Mouse (Mus musculus) cerebellum, postnatal 14 days (tissue): ENCODE measurements around the gene Cgnl1.
"Not testable (repeated sequence)": the region's sequence is repeated elsewhere in the genome, so short reads cannot be mapped to it uniquely, and the experiment has no call there.

Experiments
- DNase-seq, 2 experiments: peaks; one replicate each; pipeline ENCODE4 v3.0.0; 2021; ENCODE audit warnings: mixed read lengths in 2 of 2

The Cgnl1 gene

DNA sequence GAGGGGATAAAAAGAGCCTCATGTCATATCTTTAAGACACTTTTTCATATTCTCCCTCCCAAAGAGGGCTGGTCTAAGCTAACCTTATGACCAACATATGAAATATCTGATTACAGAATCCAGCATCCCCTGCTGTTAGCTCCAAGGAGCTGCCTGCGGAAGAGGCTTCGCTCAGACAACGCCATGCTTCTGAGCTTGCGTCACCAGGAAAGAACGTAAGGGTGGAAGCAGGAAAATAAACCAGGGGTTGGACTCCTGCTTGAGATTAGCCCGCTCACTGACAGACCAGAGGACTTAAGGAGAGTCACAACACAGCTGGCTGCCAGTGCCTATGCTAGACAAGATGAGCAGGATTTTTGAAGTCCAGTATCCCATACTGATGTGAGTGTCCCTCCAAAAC lies 105.0 kb downstream of the Cgnl1 start:
- no peak for DNase-seq

GRCm38 (mm10) chr9:71665493-71665892 lies 105.9 kb downstream of the Cgnl1 start:
- no peak for DNase-seq

DNA sequence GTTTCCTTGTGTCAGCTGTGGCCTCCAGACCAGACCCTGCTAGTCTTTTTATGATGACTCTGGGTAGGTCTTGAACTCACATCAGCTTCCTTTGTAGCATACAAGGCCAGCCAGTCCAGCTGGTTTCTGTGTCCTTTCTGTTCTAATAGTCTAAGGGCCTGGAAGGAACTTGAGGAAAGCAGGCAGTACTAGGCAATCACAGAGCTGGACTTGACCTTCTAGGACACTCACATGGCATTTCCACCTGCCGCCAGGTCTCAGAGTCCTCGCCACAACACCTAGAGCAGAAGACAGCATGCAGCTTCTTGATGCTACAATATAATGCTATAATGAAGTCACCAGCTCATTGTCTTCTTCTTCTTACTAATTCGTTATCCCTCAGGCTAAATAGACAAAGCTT lies 106.5 kb downstream of the Cgnl1 start:
- no peak for DNase-seq

DNA sequence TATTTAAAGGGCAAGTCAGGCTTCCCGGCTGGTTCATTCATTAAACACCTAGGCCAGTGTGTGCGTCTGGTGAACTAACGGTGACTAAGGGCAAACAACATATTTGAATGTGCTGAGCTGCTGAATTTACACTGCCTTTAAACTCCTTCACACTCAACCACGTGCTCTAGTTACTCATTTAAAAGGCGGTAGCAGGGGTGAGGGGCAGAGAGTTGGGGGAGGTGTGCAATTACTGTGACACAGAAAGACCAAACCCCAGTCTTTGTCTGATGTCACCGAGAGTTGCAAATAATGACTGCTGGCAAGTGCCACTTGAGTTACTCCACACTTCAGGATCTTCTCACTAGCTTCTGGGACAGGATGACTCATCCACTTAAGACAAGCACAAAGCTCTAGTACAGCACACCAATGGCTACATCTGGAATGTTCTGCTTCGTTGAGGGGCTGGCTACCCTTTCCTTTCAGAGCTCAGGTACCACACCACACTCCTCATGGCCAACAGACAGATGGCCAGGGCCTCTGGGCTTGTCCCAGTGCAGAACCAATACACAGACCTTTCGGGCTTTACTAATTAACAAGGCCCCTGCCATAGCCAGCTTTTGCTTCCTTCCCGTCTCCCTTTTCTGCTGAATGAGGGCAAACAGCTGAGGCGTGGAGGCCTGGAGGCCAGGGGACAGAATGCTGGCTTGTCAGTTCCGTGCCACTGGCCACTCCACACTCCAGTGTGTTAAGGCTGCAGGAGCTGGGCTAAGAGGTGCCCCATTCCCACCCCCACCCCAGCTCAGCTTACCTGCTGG lies 107.8 kb downstream of the Cgnl1 start:
- no peak for DNase-seq

GRCm38 (mm10) chr9:71660540-71660939 lies 110.9 kb downstream of the Cgnl1 start:
- DNase-seq = no peak

DNA sequence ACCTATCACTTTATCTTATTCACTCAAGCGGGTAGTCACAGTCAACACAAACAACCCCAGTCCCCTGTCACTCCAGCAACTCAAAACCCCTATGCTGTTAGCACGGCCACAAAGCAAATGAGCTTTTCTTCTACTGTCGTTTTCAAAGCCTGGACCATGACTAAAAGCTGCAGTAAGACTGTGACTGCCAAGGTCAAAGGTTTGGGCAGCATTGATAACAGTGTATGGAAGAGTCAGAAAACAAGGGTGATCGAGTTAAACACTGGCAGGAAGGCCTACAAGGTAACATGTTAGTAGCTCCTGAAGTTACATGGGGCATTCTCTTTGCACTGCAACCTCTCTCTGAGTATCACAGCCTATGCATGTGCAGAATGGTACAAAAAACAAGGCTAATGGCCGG lies 111.7 kb downstream of the Cgnl1 start:
- DNase-seq = no peak

DNA sequence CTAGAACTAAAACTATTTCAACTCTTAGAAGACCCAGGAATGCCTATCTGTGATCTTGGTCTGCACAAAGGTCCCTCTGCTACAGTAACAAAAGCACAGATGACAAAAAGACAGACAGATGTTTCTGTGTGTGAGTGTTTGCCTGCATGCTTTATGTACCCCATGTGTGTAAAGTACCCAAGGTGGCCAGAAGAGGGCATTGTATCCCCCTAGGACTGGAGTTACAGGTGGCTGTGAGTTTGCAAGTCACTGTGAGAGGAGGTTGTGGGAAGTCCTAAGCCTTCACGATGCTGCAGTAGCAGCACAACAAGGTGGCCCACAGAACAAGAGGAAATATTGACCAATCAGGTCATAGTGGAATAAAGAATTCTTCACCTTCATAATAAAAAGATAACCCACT lies 114.2 kb downstream of the Cgnl1 start:
- no peak for DNase-seq

DNA sequence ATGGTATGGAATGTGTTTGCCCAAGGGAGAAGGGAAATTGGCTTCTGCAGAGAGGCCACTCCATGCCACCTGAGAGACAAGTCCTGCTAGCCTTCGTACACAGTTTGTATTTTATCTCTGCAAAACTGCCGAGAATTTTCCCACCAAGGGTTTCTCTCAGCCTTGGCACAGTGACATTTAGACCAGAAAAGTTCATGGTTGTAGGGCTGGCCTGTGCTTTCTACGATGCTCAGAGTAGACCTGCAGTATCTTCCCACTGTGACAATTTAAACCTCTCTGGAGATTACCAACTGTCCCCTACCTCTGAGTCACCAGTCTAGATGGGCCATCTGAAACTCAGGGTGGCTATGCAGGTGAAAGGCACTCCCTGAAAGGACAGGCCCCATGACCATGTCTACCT lies 116.5 kb downstream of the Cgnl1 start:
- DNase-seq = no peak

DNA sequence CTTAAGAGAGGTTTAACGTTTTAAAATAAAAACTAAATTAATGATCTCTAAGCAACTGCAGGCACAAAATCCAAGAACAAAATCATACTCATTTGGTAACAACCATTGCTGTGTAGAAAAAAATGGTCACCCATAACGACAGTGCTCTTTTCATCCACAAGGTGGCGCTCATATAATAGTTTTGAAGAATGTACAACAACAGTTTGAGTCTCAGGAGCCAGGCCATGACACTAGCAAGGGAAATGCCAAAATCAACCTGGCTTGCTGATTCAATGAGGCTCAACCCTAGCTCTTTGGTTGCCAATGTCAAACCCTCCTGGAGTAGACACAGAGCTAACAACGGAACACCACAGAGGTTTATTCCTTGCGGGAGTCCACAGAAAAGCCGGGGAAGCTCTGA lies 125.3 kb downstream of the Cgnl1 start:
- DNase-seq = peak; percentile 90 to 92

GRCm38 (mm10) chr9:71643611-71644010 lies 127.8 kb downstream of the Cgnl1 start:
- no peak for DNase-seq

DNA sequence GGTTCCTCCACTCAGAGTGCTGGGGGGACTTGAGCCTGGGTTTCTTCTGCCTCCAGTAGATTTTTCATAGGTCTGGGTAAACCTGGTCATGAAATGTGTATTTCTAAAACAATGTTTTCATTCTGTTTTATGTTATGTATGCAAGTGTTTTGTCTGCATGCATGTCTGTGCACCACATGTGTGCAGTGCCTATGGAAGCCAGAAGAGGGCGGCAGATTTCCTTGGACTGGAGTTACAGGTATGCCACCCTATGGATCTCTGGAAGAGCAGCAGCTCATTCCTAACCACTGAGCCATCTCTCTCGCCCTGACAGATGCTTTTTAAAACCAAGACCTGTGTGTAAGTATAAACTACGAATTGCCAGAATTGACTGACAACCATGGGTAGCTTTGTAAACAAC lies 129.1 kb downstream of the Cgnl1 start:
- DNase-seq = no peak

- no peak for DNase-seq
Measured at GRCm38 (mm10) chr9:71640361-71640927, 131.0 kb downstream of the Cgnl1 start.

DNA sequence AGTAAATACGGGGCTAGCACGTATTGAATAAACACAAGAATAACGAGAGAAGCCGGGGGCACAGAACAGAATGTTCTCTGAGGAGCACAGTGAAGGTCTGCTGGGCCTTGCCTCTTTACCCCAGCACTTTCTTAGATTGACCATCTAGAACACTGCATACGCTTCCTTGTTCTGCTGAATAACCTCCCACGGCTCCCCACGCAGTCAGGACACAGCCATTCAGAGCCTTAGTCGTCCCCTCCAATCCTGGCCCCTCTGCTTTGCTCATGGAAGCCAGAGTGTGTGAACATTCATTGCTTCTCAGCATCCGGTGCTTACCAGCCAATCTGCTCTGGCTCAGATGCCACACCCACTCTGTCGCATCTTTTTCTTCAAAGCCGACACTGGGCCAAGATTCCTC lies 133.2 kb downstream of the Cgnl1 start:
- no peak for DNase-seq

DNA sequence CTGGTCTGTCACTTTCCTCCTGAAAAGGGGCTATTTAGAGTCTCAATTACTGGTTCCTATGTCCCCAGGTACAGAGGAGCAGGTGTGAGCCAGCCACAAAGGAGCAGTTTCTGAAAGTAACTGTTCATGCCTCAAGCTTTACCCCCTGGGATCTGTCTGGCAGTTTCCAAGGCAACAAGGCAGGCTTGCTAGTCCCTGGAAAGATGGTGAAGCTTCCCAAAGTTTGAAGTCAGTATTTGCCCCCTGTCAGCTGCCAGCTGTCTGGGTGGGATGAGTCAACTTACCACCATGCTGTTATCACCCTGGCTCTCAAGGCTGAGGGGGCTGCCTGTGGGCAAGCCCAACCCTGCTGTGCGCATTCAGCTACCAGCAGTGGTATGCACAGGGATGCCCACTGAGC lies 134.5 kb downstream of the Cgnl1 start:
- no peak for DNase-seq

- no peak for DNase-seq
Measured at GRCm38 (mm10) chr9:71635627-71636026, 135.8 kb downstream of the Cgnl1 start.

GRCm38 (mm10) chr9:71634916-71635315 lies 136.5 kb downstream of the Cgnl1 start:
- no peak for DNase-seq

DNA sequence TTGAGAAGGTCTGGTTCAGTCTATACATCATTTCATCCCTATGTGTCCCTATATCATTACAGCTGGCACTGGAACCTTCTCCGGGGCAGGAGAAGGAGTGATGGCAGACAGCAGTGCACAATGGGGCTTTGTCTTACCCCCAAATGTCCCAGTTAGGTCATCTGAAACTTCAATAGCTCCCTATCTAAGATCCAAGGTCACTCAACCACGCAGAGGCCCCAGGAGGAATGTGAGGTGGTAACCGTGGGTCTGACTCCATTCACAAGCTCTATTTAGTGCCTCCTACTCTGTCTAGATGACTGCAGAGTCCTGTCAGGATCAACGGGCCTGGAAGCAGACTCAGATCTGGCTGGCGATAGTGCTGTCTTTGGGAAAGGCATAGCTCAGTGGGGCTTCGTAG lies 142.5 kb downstream of the Cgnl1 start:
- no peak for DNase-seq

DNA sequence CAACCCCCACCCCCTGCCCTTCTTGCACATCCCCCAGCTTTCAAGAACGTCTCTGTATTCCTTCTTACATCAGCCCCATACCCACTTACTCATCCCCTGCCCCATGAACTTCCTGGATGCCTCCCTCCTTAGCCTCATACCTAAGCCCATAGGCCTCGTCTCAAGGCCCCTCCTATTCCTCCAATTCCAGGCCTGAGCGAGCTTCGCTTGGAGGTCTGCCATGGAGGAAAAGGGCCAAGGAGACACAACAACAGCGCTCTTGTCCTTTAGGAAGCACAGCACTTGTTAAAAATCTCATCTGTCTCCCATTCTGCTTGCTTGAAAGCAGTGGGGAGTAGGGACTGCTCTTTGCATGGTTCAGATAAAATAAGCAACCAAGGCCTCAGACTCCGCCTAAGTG lies 143.1 kb downstream of the Cgnl1 start:
- peak in 1 of 2 experiments; percentile 34 for DNase-seq

GRCm38 (mm10) chr9:71625961-71626360 lies 145.4 kb downstream of the Cgnl1 start:
- DNase-seq = no peak

DNA sequence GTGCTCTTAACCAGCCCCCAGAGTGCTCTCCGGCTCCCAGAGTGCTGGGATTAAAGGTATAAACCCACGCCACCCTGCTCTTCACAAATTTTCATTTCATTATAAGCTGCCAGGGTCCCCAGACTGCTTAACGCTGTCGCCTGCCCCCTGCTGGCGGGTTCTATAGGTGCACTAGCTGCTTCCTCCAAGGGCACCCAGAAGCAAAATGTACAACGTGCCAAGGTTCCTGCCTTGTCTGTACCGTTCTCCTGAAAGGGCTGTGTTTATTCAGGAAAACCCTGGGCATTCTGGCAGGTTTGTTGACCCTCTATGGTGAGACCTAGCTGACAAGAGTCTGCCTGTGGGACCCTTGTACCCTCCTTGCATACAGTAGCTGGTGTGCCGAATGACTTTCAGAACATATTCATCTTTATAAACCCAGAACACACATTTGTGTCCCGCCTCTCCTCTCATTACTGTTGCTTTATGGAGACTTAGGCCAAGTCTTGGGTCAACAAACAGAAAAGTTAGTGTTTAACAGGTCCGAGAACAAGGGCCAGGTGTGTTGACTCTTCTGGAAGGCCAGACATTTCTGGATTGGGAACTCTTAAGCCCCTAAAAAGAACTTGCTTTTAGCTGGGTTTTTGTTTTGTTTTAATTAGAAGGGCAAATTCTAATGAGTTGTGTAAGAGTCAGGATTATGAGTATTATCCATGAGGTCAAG lies 146.5 kb downstream of the Cgnl1 start:
- DNase-seq = peak; percentile 64 to 83

DNA sequence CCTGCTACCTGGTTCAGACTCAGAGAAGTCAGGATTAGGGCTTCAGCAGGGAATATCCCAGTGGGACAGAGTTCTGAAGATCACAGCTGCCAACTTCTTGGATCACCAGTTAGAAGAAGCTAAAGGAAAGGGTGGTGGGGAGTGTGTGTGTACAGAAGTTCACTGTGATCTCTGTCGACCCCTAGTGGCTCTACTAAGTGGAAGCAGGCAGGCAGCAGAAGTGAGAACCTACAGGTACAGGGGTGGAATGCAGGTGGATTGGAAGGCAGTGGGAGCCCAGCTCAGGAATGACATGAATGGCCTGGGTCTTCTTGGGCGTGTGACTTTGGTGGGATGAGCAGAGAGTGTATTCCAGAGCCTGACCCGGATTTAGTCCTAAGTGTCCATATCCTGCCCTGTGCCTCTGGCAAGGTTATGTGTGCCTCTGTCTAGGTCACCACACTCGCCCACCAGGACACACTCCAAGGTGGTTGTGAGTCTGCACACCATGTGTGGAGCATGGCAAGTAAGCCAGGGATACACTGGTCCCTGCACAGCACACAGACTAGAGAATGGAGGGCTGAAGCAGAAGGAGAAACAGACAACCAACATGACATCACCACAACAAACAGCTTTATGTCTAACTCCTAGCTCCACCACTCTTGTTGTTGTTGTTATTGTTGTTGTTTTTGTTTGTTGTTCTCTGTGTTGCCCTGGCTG lies 147.4 kb downstream of the Cgnl1 start:
- peak; percentile 47 to 56 for DNase-seq

DNA sequence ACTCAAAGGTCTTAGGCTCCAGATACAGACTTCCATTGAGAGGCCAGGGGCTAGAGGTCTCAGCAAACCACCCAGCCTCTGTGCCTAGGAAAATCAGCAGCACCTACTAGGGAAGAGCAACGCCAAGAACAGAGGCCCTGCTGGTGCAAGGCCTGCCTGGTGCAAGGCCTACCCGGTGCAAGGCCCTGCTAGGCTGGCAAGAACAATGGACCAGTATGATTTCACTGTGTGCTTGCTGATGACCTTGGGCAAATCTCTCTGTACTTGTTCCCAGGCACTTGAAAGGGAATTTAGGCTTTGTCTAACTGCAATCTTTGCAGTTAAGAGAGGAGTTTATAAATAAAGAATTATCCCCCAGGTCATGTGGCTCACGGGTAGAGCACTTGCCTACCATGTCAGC lies 148.8 kb downstream of the Cgnl1 start:
- no peak for DNase-seq

GRCm38 (mm10) chr9:71621968-71622367 lies 149.4 kb downstream of the Cgnl1 start:
- DNase-seq = no peak

GRCm38 (mm10) chr9:71620116-71620515 lies 151.3 kb downstream of the Cgnl1 start:
- DNase-seq = not testable (repeated sequence)
